ENCODE assay signal across 12 mouse cellular contexts in the genomic region with DNA sequence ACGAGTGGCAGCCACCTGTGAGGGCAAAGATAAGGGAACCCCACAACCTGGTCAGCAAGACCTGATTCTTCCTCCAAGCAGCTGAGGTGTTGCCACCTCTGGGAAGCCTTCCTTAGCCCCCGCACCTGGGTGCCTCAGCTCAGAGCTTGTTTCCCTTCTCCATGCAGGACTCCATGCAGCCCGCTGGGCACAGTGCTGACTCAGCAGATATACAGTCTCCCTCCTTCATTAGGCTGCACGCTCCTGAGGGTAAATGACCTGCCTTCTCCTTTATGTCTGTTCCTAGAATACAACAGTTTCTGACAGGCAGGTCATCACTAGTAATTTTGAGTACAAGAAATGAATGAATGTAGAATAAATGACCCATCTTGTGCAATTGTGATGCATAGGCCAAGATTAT.
DNase-seq lines count a peak whose midpoint lies in the region; ATAC-seq and TF ChIP-seq lines count a peak whose summit lies in the region.
"Had no signal": no experiment of that assay in that cellular context is flagged by ENCODE, and none has a peak within 500 bp of the region (broad histone marks: within the 10 kb centered on the region; RNA-seq: fewer than 3 reads in every experiment).

No protein-coding gene starts in this region.

- DNase-seq in forebrain, embryonic 14.5 days (ENCODE audit: low spot score): no peak
- DNase-seq in heart, adult 9 months (ENCODE audit: low spot score in 2 of 2): no peak
- no peak for DNase-seq in layer of hippocampus, adult 2 months (ENCODE audit: low spot score in 2 of 2)
- no peak for DNase-seq in layer of hippocampus, adult 9-10 months (ENCODE audit: low spot score)
- no peak for DNase-seq in lung, adult 18-20 months
- DNase-seq: liver, postnatal 0 days had no signal

- no peak for TF ChIP-seq POLR2A in embryonic fibroblast, embryonic 13.5 days (IDR thresholded peaks at IDR 0.05; ENCODE audit: low read depth, low read length)

- H3K36me3 ChIP-seq in forebrain, embryonic 14.5 days (ENCODE audit: control insufficient read depth, insufficient read depth, low read length): no peaks in the 10 kb centered on the region
- no peaks in the 10 kb centered on the region for H3K36me3 ChIP-seq in forebrain, embryonic 12.5 days (replicated peaks)
- no peaks in the 10 kb centered on the region for H3K36me3 ChIP-seq in heart, embryonic 14.5 days (ENCODE audit: control insufficient read depth, insufficient read depth, low read length)
- H3K36me3 ChIP-seq: limb, embryonic 10.5 days; neural tube, embryonic 12.5 days had no signal

- no peak overlapping the region for H3K9ac ChIP-seq in forebrain, embryonic 14.5 days (ENCODE audit: low read length)
- H3K9ac ChIP-seq in forebrain, embryonic 12.5 days: no peak overlapping the region
- H3K9ac ChIP-seq in heart, embryonic 14.5 days (ENCODE audit: low read length): peak overlapping the region; percentile 62
- H3K9ac ChIP-seq: liver, postnatal 0 days; neural tube, embryonic 12.5 days had no signal

- WGBS in forebrain, embryonic 14.5 days: 62% methylated on average over 4 of the region's 4 CpGs
- WGBS in forebrain, embryonic 12.5 days: 66% methylated on average over 4 of the region's 4 CpGs
- WGBS in heart, embryonic 14.5 days: 79% methylated on average over 4 of the region's 4 CpGs

- no peaks in the 10 kb centered on the region for H3K9me3 ChIP-seq in forebrain, embryonic 14.5 days (replicated peaks; ENCODE audit: control insufficient read depth, low read length)
- H3K9me3 ChIP-seq in forebrain, embryonic 12.5 days: no peaks in the 10 kb centered on the region
- H3K9me3 ChIP-seq in heart, embryonic 14.5 days (ENCODE audit: control insufficient read depth, low read length): no peaks in the 10 kb centered on the region
- H3K9me3 ChIP-seq: limb, embryonic 10.5 days; neural tube, embryonic 12.5 days had no signal

- no peak overlapping the region for H3K27ac ChIP-seq in forebrain, embryonic 14.5 days (ENCODE audit: low read depth, low read length)
- H3K27ac ChIP-seq in forebrain, embryonic 12.5 days: no peak overlapping the region
- H3K27ac ChIP-seq in heart, embryonic 14.5 days (replicated peaks in 1 of 2; ENCODE audit: control insufficient read depth in 1 of 2, insufficient read depth in 1 of 2, low read depth in 2 of 2, low read length in 2 of 2): peak overlapping the region; percentile 67 to 96
- peak overlapping the region; percentile 6; the same call in 1 of the 2 replicates for H3K27ac ChIP-seq in layer of hippocampus, adult 2 months
- peak overlapping the region; percentile 56 for H3K27ac ChIP-seq in embryonic fibroblast, embryonic 13.5 days (ENCODE audit: insufficient read depth, low read length)
- H3K27ac ChIP-seq: limb, embryonic 10.5 days; neural tube, embryonic 12.5 days; stomach, postnatal 0 days had no signal

- no peak overlapping the region for H3K4me3 ChIP-seq in forebrain, embryonic 14.5 days (ENCODE audit: low read depth, low read length)
- no peak overlapping the region for H3K4me3 ChIP-seq in forebrain, embryonic 12.5 days (replicated peaks)
- no peak overlapping the region for H3K4me3 ChIP-seq in heart, embryonic 14.5 days (ENCODE audit: control insufficient read depth in 1 of 2, insufficient read depth in 1 of 2, low read depth in 1 of 2, low read length in 2 of 2)
- H3K4me3 ChIP-seq in layer of hippocampus, adult 2 months: no peak overlapping the region
- H3K4me3 ChIP-seq in embryonic fibroblast, embryonic 13.5 days (ENCODE audit: insufficient read depth, low read length): no peak overlapping the region
- H3K4me3 ChIP-seq: limb, embryonic 10.5 days; neural tube, embryonic 12.5 days had no signal

- ATAC-seq in forebrain, embryonic 14.5 days: peak; percentile 33; the same call in 1 of the 2 replicates
- no peak for ATAC-seq in forebrain, embryonic 12.5 days (ENCODE audit: low FRiP score)
- ATAC-seq in heart, embryonic 14.5 days (ENCODE audit: insufficient number of reproducible peaks, insufficient read depth, low FRiP score, low read depth): no peak
- ATAC-seq: liver, postnatal 0 days had no signal

- no peak overlapping the region for H3K4me2 ChIP-seq in forebrain, embryonic 14.5 days (ENCODE audit: low read length)
- H3K4me2 ChIP-seq in forebrain, embryonic 12.5 days: no peak overlapping the region
- H3K4me2 ChIP-seq in heart, embryonic 14.5 days (ENCODE audit: low read length): peak overlapping the region; percentile 47
- H3K4me2 ChIP-seq: neural tube, embryonic 12.5 days had no signal

- TF ChIP-seq CTCF in layer of hippocampus, adult 2 months (conservative IDR thresholded peaks at IDR 0.05): no peak
- TF ChIP-seq CTCF in embryonic fibroblast, embryonic 13.5 days (IDR thresholded peaks at IDR 0.05; ENCODE audit: borderline replicate concordance, insufficient read depth, low read length): no peak

- peaks cover 20% of the 10 kb centered on the region for H3K4me1 ChIP-seq in forebrain, embryonic 14.5 days (ENCODE audit: control insufficient read depth, insufficient read depth, low read length)
- peaks cover 24% of the 10 kb centered on the region for H3K4me1 ChIP-seq in forebrain, embryonic 12.5 days
- H3K4me1 ChIP-seq in heart, embryonic 14.5 days (ENCODE audit: control insufficient read depth in 2 of 2, insufficient read depth in 2 of 2, low read length in 2 of 2): peaks cover 27 to 66% of the 10 kb centered on the region in 2 experiments
- peaks cover 19% of the 10 kb centered on the region for H3K4me1 ChIP-seq in embryonic fibroblast, embryonic 13.5 days (ENCODE audit: control insufficient read depth, insufficient read depth, low read length)

- H3K27me3 ChIP-seq in forebrain, embryonic 14.5 days (replicated peaks; ENCODE audit: control insufficient read depth, insufficient read depth, low read length): no peaks in the 10 kb centered on the region
- H3K27me3 ChIP-seq in forebrain, embryonic 12.5 days: no peaks in the 10 kb centered on the region
- no peaks in the 10 kb centered on the region for H3K27me3 ChIP-seq in heart, embryonic 14.5 days (ENCODE audit: control insufficient read depth, insufficient read depth, low read length)

Comparison
In these comparisons a context has a peak if more than half of its experiments do, and no peak if none do; other contexts are left out.
1. H3K27ac ChIP-seq: peak in heart, embryonic 14.5 days (2 of 2), layer of hippocampus, adult 2 months (single experiment) and embryonic fibroblast, embryonic 13.5 days (single experiment); none in forebrain, embryonic 14.5 days (single experiment) and forebrain, embryonic 12.5 days (single experiment).